Mouse (Mus musculus) kidney, embryonic 16.5 days (tissue): ENCODE measurements at regions not wholly inside any gene's neighbourhood (a gene's known extent, or its start where the extent isn't known, plus 50 kb on each side); places are given as distances from the start of the nearest gene placed in this dataset.

Experiments
- ATAC-seq: fragments of 200-750 bp; cut with Nextera tagmentation; 2 replicates; pipeline ENCODE4 v1.8.0; 2017; ENCODE audit warnings: moderate TSS enrichment; ENCODE audit not compliant: low FRiP score, low TSS enrichment
- H3K27ac ChIP-seq: fragments of 300-500 bp; sonication (generic); 2 replicates; pipeline ENCODE4 v1.5.1; 2014; ENCODE audit warnings: low read length
- H3K27me3 ChIP-seq: fragments of 300-500 bp; sonication (generic); 2 replicates; pipeline ENCODE4 v1.6.1; 2014; ENCODE audit warnings: low read length, control low read depth, mixed read lengths; ENCODE audit not compliant: insufficient read depth
- H3K36me3 ChIP-seq: fragments of 300-500 bp; sonication (generic); 2 replicates; pipeline ENCODE4 v1.6.1; 2014; ENCODE audit warnings: low read length, control low read depth, mixed read lengths; ENCODE audit not compliant: insufficient read depth
- H3K4me1 ChIP-seq: fragments of 300-500 bp; sonication (generic); 2 replicates; pipeline ENCODE4 v1.6.1; 2014; ENCODE audit warnings: low read length, control low read depth, mixed read lengths; ENCODE audit not compliant: insufficient read depth
- H3K4me2 ChIP-seq: fragments of 300-500 bp; sonication (generic); replicated peaks from 2 replicates; pipeline ENCODE4 v1.6.1; 2014; ENCODE audit warnings: low read depth, low read length
- H3K4me3 ChIP-seq: fragments of 300-500 bp; sonication (generic); 2 replicates; pipeline ENCODE4 v1.5.1; 2014; ENCODE audit warnings: mild to moderate bottlenecking, low read length
- H3K9ac ChIP-seq: fragments of 300-500 bp; sonication (generic); replicated peaks from 2 replicates; pipeline ENCODE4 v1.6.1; 2014; ENCODE audit warnings: low read length
- H3K9me3 ChIP-seq: fragments of 300-500 bp; sonication (generic); 2 replicates; pipeline ENCODE4 v1.6.1; 2016; ENCODE audit warnings: low read length, control low read depth
- WGBS: fragments of 180-500 bp; shearing (Covaris S2); extraction: QIAGEN DNeasy Blood & Tissue Kit; methylation state at CpG from one replicate; pipeline ENCODE4 v1.1.7; 2014; 5-methylcytosine and 5-hydroxymethylcytosine counted together

- Histone ChIP-seq H3K9me3 (no peaks in the 10 kb centered on the region), H3K4me1 (peaks cover 16% of the 10 kb centered on the region), H3K27me3 (no peaks in the 10 kb centered on the region), H3K9ac (peak overlapping the region; percentile 32; the same call in 1 of the 2 replicates), H3K27ac (peak overlapping the region; percentile 79), H3K4me3 (no peak overlapping the region), H3K36me3 (no peaks in the 10 kb centered on the region), H3K4me2 (no peak overlapping the region; the same call in 1 of the 2 replicates)
- 57% methylated on average over 7 of the region's 7 CpGs for WGBS
- ATAC-seq, result 0 out of 2 replicates have a peak, but pooled peaks have one; percentile 27
Observed at GRCm38 (mm10) chr7:145047771-145048480, 108.2 kb upstream of the Ccnd1 start.

- 50% methylated on average over 1 of the region's 1 CpGs for WGBS
- H3K36me3 ChIP-seq, result no peaks in the 10 kb centered on the region
- peaks cover 16% of the 10 kb centered on the region for H3K4me1 ChIP-seq
- H3K4me3 ChIP-seq, result no peak overlapping the region
- H3K9me3 ChIP-seq, result no peaks in the 10 kb centered on the region
- no peaks in the 10 kb centered on the region for H3K27me3 ChIP-seq
- H3K4me2 ChIP-seq, result no peak overlapping the region
- ATAC-seq, result no peak
- H3K9ac ChIP-seq, result no peak overlapping the region
- no peak overlapping the region for H3K27ac ChIP-seq
Observed at GRCm38 (mm10) chr7:145045230-145045629, 105.5 kb upstream of the Ccnd1 start.

- 39% methylated on average over 7 of the region's 7 CpGs for whole genome bisulfite sequencing
- Histone ChIP-seq H3K9ac (no peak overlapping the region), H3K27ac (no peak overlapping the region), H3K36me3 (no peaks in the 10 kb centered on the region), H3K4me1 (peaks cover 13% of the 10 kb centered on the region), H3K9me3 (no peaks in the 10 kb centered on the region), H3K4me3 (no peak overlapping the region), H3K27me3 (no peaks in the 10 kb centered on the region), H3K4me2 (no peak overlapping the region)
- no peak for ATAC-seq
Observed at GRCm38 (mm10) chr7:145043455-145044149, 103.9 kb upstream of the Ccnd1 start.

DNA sequence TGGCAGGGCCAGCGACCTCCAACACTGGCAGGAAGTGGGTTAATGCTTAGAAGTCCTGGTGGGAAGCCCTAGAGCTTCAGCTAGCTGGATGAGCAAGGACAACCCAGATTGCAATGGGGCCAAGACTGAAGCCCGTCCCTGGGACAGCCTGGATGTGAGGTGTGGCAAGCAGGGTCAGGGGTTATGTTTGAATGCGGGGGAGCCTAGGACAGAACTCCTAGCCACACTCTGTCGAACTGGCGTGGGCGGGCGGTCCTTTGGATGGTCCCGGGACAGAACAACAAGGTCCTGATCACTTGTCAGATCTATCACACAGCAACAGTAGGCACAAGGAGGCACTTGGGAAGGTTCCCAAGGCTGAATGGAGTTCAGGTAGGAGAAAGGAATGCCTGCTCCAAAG is 101.1 kb upstream of the Ccnd1 start:
- Histone ChIP-seq H3K9ac (no peak overlapping the region), H3K4me2 (no peak overlapping the region), H3K27me3 (no peaks in the 10 kb centered on the region), H3K4me1 (no peaks in the 10 kb centered on the region), H3K4me3 (no peak overlapping the region), H3K9me3 (no peaks in the 10 kb centered on the region), H3K36me3 (no peaks in the 10 kb centered on the region), H3K27ac (no peak overlapping the region)
- ATAC-seq, result no peak
- 62% methylated on average over 8 of the region's 8 CpGs for WGBS

- Histone ChIP-seq H3K27me3 (no peaks in the 10 kb centered on the region), H3K9me3 (no peaks in the 10 kb centered on the region), H3K4me3 (no peak overlapping the region), H3K9ac (no peak overlapping the region), H3K36me3 (no peaks in the 10 kb centered on the region), H3K27ac (no peak overlapping the region), H3K4me2 (no peak overlapping the region), H3K4me1 (peaks cover 19% of the 10 kb centered on the region)
- no peak for ATAC-seq
- 67% methylated on average over 1 of the region's 1 CpGs for WGBS
Observed at GRCm38 (mm10) chr7:145034385-145034784, 94.7 kb upstream of the Ccnd1 start.

GRCm38 (mm10) chr7:145031275-145031674 is 91.5 kb upstream of the Ccnd1 start:
- no peak for ATAC-seq
- Histone ChIP-seq H3K4me2 (peak overlapping the region; percentile 64), H3K4me1 (peaks cover 19% of the 10 kb centered on the region), H3K36me3 (no peaks in the 10 kb centered on the region), H3K9ac (peak overlapping the region; percentile 13), H3K9me3 (no peaks in the 10 kb centered on the region), H3K4me3 (peak overlapping the region; percentile 40), H3K27me3 (no peaks in the 10 kb centered on the region), H3K27ac (peak overlapping the region; percentile 61; the same call in 1 of the 2 replicates)
- WGBS, result 15% methylated on average over 7 of the region's 7 CpGs

GRCm38 (mm10) chr7:145030635-145031141 is 91.0 kb upstream of the Ccnd1 start:
- peak; percentile 97 for ATAC-seq
- H3K9ac ChIP-seq, result peak overlapping the region; percentile 62
- no peaks in the 10 kb centered on the region for H3K27me3 ChIP-seq
- H3K27ac ChIP-seq, result peak overlapping the region; percentile 61
- no peaks in the 10 kb centered on the region for H3K36me3 ChIP-seq
- H3K4me1 ChIP-seq, result peaks cover 19% of the 10 kb centered on the region
- H3K4me2 ChIP-seq, result peak overlapping the region; percentile 64
- no peaks in the 10 kb centered on the region for H3K9me3 ChIP-seq
- WGBS, result 0% methylated on average over 22 of the region's 22 CpGs
- peak overlapping the region; percentile 40 for H3K4me3 ChIP-seq

GRCm38 (mm10) chr7:145029622-145030021 is 89.9 kb upstream of the Ccnd1 start:
- no peaks in the 10 kb centered on the region for H3K27me3 ChIP-seq
- no peaks in the 10 kb centered on the region for H3K9me3 ChIP-seq
- no peak overlapping the region for H3K4me2 ChIP-seq
- H3K36me3 ChIP-seq, result no peaks in the 10 kb centered on the region
- WGBS, result 91% methylated on average over 4 of the region's 4 CpGs
- H3K4me1 ChIP-seq, result peaks cover 25% of the 10 kb centered on the region
- no peak overlapping the region for H3K27ac ChIP-seq
- H3K9ac ChIP-seq, result no peak overlapping the region
- ATAC-seq, result no peak
- no peak overlapping the region for H3K4me3 ChIP-seq

GRCm38 (mm10) chr7:145029124-145029523 is 89.4 kb upstream of the Ccnd1 start:
- no peaks in the 10 kb centered on the region for H3K27me3 ChIP-seq
- peaks cover 25% of the 10 kb centered on the region for H3K4me1 ChIP-seq
- no peaks in the 10 kb centered on the region for H3K36me3 ChIP-seq
- H3K9me3 ChIP-seq, result no peaks in the 10 kb centered on the region
- H3K27ac ChIP-seq, result no peak overlapping the region
- no peak overlapping the region for H3K4me2 ChIP-seq
- H3K4me3 ChIP-seq, result no peak overlapping the region
- no peak for ATAC-seq
- H3K9ac ChIP-seq, result no peak overlapping the region
- 52% methylated on average over 4 of the region's 4 CpGs for WGBS

DNA sequence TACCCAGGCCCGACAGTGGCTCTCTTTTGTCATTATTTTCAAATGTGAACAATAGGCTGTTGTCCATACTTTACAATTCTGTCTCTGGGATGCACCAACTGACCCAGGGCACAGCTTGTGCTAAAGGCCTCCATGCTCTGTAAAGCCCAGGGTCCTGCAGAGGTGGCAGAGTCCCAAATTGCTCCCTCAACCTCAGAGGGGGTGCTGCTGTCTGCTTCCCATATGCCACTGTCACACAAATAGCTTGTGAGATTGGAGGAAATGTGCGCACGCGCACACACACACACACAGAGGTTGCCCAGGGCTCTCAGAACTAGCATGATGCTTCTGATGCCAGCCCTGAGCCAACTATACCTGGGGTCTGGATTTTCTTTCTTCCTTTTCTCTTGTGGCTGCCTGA is 87.3 kb upstream of the Ccnd1 start:
- 87% methylated on average over 4 of the region's 4 CpGs for WGBS
- no peaks in the 10 kb centered on the region for H3K36me3 ChIP-seq
- H3K4me2 ChIP-seq, result no peak overlapping the region
- ATAC-seq, result no peak
- no peak overlapping the region for H3K4me3 ChIP-seq
- H3K9ac ChIP-seq, result no peak overlapping the region
- H3K27ac ChIP-seq, result no peak overlapping the region
- peaks cover 25% of the 10 kb centered on the region for H3K4me1 ChIP-seq
- H3K9me3 ChIP-seq, result no peaks in the 10 kb centered on the region
- no peaks in the 10 kb centered on the region for H3K27me3 ChIP-seq
